Mouse (Mus musculus) embryonic fibroblast, embryonic 13.5 days (primary cell): ENCODE measurements around the gene Maml3.

Experiments
- CTCF ChIP-seq: IDR thresholded peaks from 2 replicates; pipeline ENCODE4 v1.5.1; 2011; ENCODE audit warnings: mild to moderate bottlenecking, control low read depth, low read length, moderate library complexity, borderline replicate concordance; ENCODE audit not compliant: insufficient read depth
- POLR2A ChIP-seq: IDR thresholded peaks from 2 replicates; pipeline ENCODE4 v1.6.1; 2011; ENCODE audit warnings: low read depth, mild to moderate bottlenecking, control low read depth, low read length, moderate library complexity

DNA sequence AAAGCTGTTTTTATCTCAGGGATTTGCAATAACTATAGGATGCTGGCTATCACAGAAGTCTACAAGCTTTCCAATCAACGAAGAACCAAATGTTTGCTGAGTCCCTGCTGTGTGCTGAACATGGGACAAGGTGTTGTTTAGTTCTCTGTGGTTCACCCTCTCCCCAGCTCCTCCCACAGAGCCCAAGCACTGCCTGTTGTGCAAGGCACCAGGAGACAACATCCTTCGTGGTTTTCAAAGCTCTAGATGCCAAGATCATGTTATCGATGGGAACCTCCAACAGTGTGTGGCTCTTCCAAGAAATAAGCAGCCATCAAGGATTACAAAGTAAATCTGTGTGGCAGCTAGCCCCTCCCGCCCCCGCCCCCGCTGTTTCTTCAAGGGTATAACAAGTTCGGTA, 374.2 kb downstream of the Maml3 start:
- TF ChIP-seq CTCF, result no peak
- TF ChIP-seq POLR2A, result no peak
